Mouse (Mus musculus) limb, embryonic 13.5 days (tissue): Measurements from ENCODE around the gene Rhox2f. TPM values are rescaled to one million over a fixed set of nuclear protein-coding genes. Genes with fewer than 3 reads are reported as not detected.
"Not testable (repeated sequence)": the region's sequence is repeated elsewhere in the genome, so short reads cannot be mapped to it uniquely, and the experiment has no call there.

ENCODE experiments used
- ATAC-seq: fragments of 200-750 bp; cut with Nextera tagmentation; 2 replicates; pipeline ENCODE4 v1.8.0; 2017; ENCODE audit warnings: low read depth, moderate number of reproducible peaks, moderate TSS enrichment; ENCODE audit not compliant: low FRiP score
- H3K27ac ChIP-seq: fragments of 300-500 bp; sonication (generic); 2 replicates; pipeline ENCODE4 v1.5.1; 2015; ENCODE audit warnings: inconsistent platforms, mild to moderate bottlenecking, moderate library complexity
- H3K27me3 ChIP-seq: fragments of 300-500 bp; sonication (generic); 2 replicates; pipeline ENCODE4 v1.6.1; 2015; ENCODE audit warnings: mild to moderate bottlenecking, inconsistent platforms
- H3K36me3 ChIP-seq: fragments of 300-500 bp; sonication (generic); 2 replicates; pipeline ENCODE4 v1.6.1; 2015; ENCODE audit warnings: inconsistent platforms, mild to moderate bottlenecking, moderate library complexity
- H3K4me1 ChIP-seq: fragments of 300-500 bp; sonication (generic); 2 replicates; pipeline ENCODE4 v1.6.1; 2015; ENCODE audit warnings: inconsistent platforms
- H3K4me2 ChIP-seq: fragments of 300-500 bp; sonication (generic); replicated peaks from 2 replicates; pipeline ENCODE4 v1.6.1; 2015; ENCODE audit warnings: inconsistent platforms, mild to moderate bottlenecking, moderate library complexity
- H3K4me3 ChIP-seq: fragments of 300-500 bp; sonication (generic); 2 replicates; pipeline ENCODE4 v1.5.1; 2015; ENCODE audit warnings: moderate library complexity, mild to moderate bottlenecking, inconsistent platforms
- H3K9ac ChIP-seq: fragments of 300-500 bp; sonication (generic); 2 replicates; pipeline ENCODE4 v1.6.1; 2015; ENCODE audit warnings: mild to moderate bottlenecking, inconsistent platforms
- H3K9me3 ChIP-seq: fragments of 300-500 bp; sonication (generic); 2 replicates; pipeline ENCODE4 v1.6.1; 2016; ENCODE audit warnings: inconsistent platforms
- WGBS: fragments of 180-500 bp; shearing (Covaris S2); methylation state at CpG from one replicate; pipeline ENCODE4 v1.1.7; 2015; 5-methylcytosine and 5-hydroxymethylcytosine counted together
- polyA plus RNA-seq: library from polyadenylated mRNA; unstranded; fragments of >200 nt; fragmentation: Nextera tagmentation; extraction: Ambion mirVana; gene quantifications from 2 replicates; pipeline ENCODE4 v1.2.1, GENCODE M21; 2015

Gene Rhox2f
- polyA plus RNA-seq, result not detected in 2 replicates

GRCm38 (mm10) chrX:37571105-37571504 is at the start of gene Rhox2f:
Rhox2f (plus strand) TSS chrX:37571405.
- not testable (repeated sequence) for H3K9me3 ChIP-seq, H3K27ac ChIP-seq, H3K4me2 ChIP-seq, H3K36me3 ChIP-seq, H3K4me1 ChIP-seq, H3K27me3 ChIP-seq, ATAC-seq, H3K9ac ChIP-seq, H3K4me3 ChIP-seq
- WGBS, result 93% methylated on average over 8 of the region's 8 CpGs

DNA sequence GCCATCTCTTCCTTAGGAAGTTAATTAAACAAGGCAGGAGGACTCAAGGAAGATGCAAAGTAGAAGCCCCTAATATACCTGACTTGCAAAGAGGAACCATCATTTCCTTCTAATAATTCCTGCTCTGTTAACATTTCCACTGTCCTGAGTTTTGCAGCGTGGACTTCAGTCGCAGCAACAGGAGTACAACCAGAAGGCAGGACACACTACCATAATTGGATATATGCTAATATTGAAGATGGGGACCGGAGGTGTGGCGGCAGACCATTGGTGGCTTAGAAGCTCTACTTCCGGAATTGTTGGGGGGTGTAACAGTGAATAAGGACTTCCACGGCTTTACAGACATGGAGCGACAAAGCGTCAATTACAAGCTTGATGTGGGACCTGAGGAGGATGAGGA is 41.1 kb upstream of the Rhox2f start, which contains the start of gene Rhox2e:
Gene Rhox2e (plus strand): TSS at position 301 of the 400 bp plus-strand sequence.
- not testable (repeated sequence) for H3K9me3 ChIP-seq, H3K4me3 ChIP-seq, ATAC-seq, H3K27ac ChIP-seq, H3K4me1 ChIP-seq, H3K36me3 ChIP-seq, H3K9ac ChIP-seq, H3K27me3 ChIP-seq, H3K4me2 ChIP-seq
- 92% methylated on average over 2 of the region's 8 CpGs for WGBS

GRCm38 (mm10) chrX:37541719-37542118 is 29.5 kb upstream of the Rhox2f start, which contains the start of gene Rhox3e:
Rhox3e (plus strand) TSS chrX:37542019.
- ATAC-seq, H3K4me1 ChIP-seq, H3K9me3 ChIP-seq, H3K9ac ChIP-seq, H3K4me2 ChIP-seq, H3K36me3 ChIP-seq, H3K27ac ChIP-seq, H3K27me3 ChIP-seq, H3K4me3 ChIP-seq: not testable (repeated sequence)
- no CpG with 5 or more reads among the region's 4 CpGs for WGBS

DNA sequence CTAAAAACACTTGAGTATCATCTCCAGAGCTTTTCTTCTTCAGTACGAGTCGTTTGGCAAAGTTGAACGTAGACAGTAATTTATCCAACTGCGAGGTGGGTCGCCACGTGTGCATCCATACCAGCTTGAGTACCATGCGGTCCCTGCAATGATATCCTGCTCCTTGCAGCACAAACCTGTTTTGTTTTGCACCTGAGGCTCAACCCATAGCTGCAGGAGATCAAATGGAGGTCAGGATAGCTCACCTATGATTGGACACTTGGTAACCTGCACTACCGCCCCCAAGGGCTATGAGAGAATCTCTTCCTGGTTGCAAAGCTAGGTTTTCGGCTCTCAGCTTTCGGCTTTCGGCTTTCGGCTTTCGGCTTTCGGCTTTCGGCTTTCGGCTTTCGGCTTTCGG is 14.1 kb upstream of the Rhox2f start, which contains the start of gene Rhox4e:
Gene Rhox4e (plus strand): TSS at position 301 of the 400 bp plus-strand sequence.
- H3K36me3 ChIP-seq, H3K9me3 ChIP-seq, H3K9ac ChIP-seq, H3K4me3 ChIP-seq, H3K4me2 ChIP-seq, H3K4me1 ChIP-seq, ATAC-seq, H3K27ac ChIP-seq, H3K27me3 ChIP-seq: not testable (repeated sequence)
- WGBS, result 98% methylated on average over 8 of the region's 18 CpGs

DNA sequence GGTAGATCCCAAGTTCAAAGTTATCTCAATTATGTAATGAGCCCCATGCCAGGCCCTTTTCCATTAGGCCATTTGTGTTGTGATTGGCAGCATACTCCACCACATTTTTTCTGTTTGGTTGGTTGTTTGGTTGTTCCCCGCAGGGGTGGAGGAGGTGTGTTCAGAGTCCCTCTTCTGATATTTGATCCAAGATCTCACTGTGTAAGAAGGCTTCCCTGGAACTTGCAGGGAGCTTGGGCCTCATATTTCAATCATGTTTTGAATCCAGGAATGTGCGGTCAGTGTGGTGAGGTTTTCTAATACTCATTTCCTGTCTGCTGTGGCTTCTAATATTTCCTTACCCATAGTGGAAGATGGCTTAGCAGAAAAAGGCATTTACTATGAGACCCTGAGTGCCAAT is 1.4 kb downstream of the Rhox2f start:
- not testable (repeated sequence) for ATAC-seq, H3K4me3 ChIP-seq
- WGBS, result 32% methylated on average over 2 of the region's 2 CpGs

GRCm38 (mm10) chrX:37580692-37581091 is 9.5 kb downstream of the Rhox2f start, which contains the start of gene Rhox3f:
Rhox3f (plus strand) TSS chrX:37580992.
- H3K4me2 ChIP-seq, H3K9me3 ChIP-seq, H3K27me3 ChIP-seq, H3K36me3 ChIP-seq, H3K4me3 ChIP-seq, H3K4me1 ChIP-seq, H3K27ac ChIP-seq, ATAC-seq, H3K9ac ChIP-seq: not testable (repeated sequence)

More for the DNA sequence above, 1.4 kb downstream of the Rhox2f start:
- not testable (repeated sequence) for H3K27ac ChIP-seq, H3K4me2 ChIP-seq, H3K9ac ChIP-seq, H3K9me3 ChIP-seq, H3K27me3 ChIP-seq, H3K36me3 ChIP-seq, H3K4me1 ChIP-seq

- H3K9me3 ChIP-seq, H3K27ac ChIP-seq, H3K36me3 ChIP-seq, ATAC-seq, H3K9ac ChIP-seq, H3K4me3 ChIP-seq, H3K4me2 ChIP-seq, H3K27me3 ChIP-seq, H3K4me1 ChIP-seq: not testable (repeated sequence)
- 93% methylated on average over 19 of the region's 19 CpGs for WGBS
Measured at GRCm38 (mm10) chrX:37607604-37608003, 36.4 kb downstream of the Rhox2f start, which contains the start of gene Rhox4f. Rhox4f (minus strand) TSS chrX:37607704.

Other genes with a start within 250 kb of the Rhox2f start
- not detected in 2 replicates for gene Rhox3a2, start 191.4 kb upstream of the Rhox2f start, polyA plus RNA-seq
- 0.67 and 1.2 TPM in 2 replicates for gene Rhox4a2, start 180.6 kb upstream of the Rhox2f start, polyA plus RNA-seq
- not detected in 2 replicates for gene Rhox2b, start 159.3 kb upstream of the Rhox2f start, polyA plus RNA-seq
- 0.42 TPM in 1 of 2 replicates, not detected in the other for gene Rhox4b, start 138.9 kb upstream of the Rhox2f start, polyA plus RNA-seq
- 0.19 TPM in 1 of 2 replicates, not detected in the other for gene Rhox2c, start 117.7 kb upstream of the Rhox2f start, polyA plus RNA-seq
- not detected in 2 replicates for gene Rhox3c, start 112.8 kb upstream of the Rhox2f start, polyA plus RNA-seq
- gene Rhox4c, start 91.1 kb upstream of the Rhox2f start, polyA plus RNA-seq, result not detected in 2 replicates
- gene Rhox2d, start 78.0 kb upstream of the Rhox2f start, polyA plus RNA-seq, result not detected in 2 replicates
- not detected in 2 replicates for gene Rhox4d, start 57.0 kb upstream of the Rhox2f start, polyA plus RNA-seq
- gene Rhox2e, start 41.0 kb upstream of the Rhox2f start, polyA plus RNA-seq, result not detected in 2 replicates
- gene Rhox3e, start 29.4 kb upstream of the Rhox2f start, polyA plus RNA-seq, result not detected in 2 replicates
- gene Rhox4e, start 14.0 kb upstream of the Rhox2f start, polyA plus RNA-seq, result 0.42 TPM in 1 of 2 replicates, not detected in the other
- gene Rhox3f, start 9.6 kb downstream of the Rhox2f start, polyA plus RNA-seq, result not detected in 2 replicates
- not detected in 2 replicates for gene Rhox4f, start 36.3 kb downstream of the Rhox2f start, polyA plus RNA-seq
- gene Rhox3g, start 57.2 kb downstream of the Rhox2f start, polyA plus RNA-seq, result not detected in 2 replicates
- not detected in 2 replicates for gene Rhox2g, start 72.1 kb downstream of the Rhox2f start, polyA plus RNA-seq
- not detected in 2 replicates for gene Rhox4g, start 79.9 kb downstream of the Rhox2f start, polyA plus RNA-seq
- not detected in 2 replicates for gene Rhox3h, start 97.4 kb downstream of the Rhox2f start, polyA plus RNA-seq
- gene Rhox2h, start 101.9 kb downstream of the Rhox2f start, polyA plus RNA-seq, result not detected in 2 replicates
- gene Rhox5, start 233.4 kb downstream of the Rhox2f start, polyA plus RNA-seq, result 0.89 and 0.94 TPM in 2 replicates